In genomic region chrX:164123942-164124341, GRCm38 (mm10) we compare ENCODE assay signal across 36 mouse cellular contexts. TPM values are rescaled to one million over a fixed set of nuclear protein-coding genes. Genes with fewer than 3 reads are reported as not detected.
"Had no signal": no experiment of that assay in that cellular context is flagged by ENCODE, and none has a peak within 500 bp of the region (broad histone marks: within the 10 kb centered on the region; RNA-seq: fewer than 3 reads in every experiment).

No protein-coding gene starts in this region.

- ATAC-seq: forebrain, embryonic 13.5 days; forebrain, embryonic 14.5 days; forebrain, embryonic 15.5 days; forebrain, embryonic 16.5 days; forebrain, postnatal 0 days had no signal

- H3K27me3 ChIP-seq: embryonic facial prominence, embryonic 15.5 days; forebrain, embryonic 12.5 days; forebrain, embryonic 13.5 days; forebrain, embryonic 15.5 days had no signal

- H3K27ac ChIP-seq: embryonic facial prominence, embryonic 10.5 days; embryonic facial prominence, embryonic 12.5 days; embryonic facial prominence, embryonic 13.5 days; embryonic facial prominence, embryonic 15.5 days; forebrain, embryonic 10.5 days; forebrain, embryonic 12.5 days; forebrain, embryonic 13.5 days; forebrain, embryonic 15.5 days; gastrocnemius, adult 2 months had no signal

- H3K4me1 ChIP-seq: embryonic facial prominence, embryonic 10.5 days; embryonic facial prominence, embryonic 12.5 days; embryonic facial prominence, embryonic 13.5 days; embryonic facial prominence, embryonic 15.5 days; forebrain, embryonic 10.5 days; forebrain, embryonic 12.5 days; forebrain, embryonic 13.5 days; forebrain, embryonic 15.5 days had no signal

- H3K4me2 ChIP-seq: embryonic facial prominence, embryonic 12.5 days; embryonic facial prominence, embryonic 13.5 days; embryonic facial prominence, embryonic 15.5 days; forebrain, embryonic 12.5 days; forebrain, embryonic 13.5 days; forebrain, embryonic 15.5 days had no signal

- H3K36me3 ChIP-seq: embryonic facial prominence, embryonic 10.5 days; embryonic facial prominence, embryonic 12.5 days; embryonic facial prominence, embryonic 13.5 days; embryonic facial prominence, embryonic 15.5 days; forebrain, embryonic 10.5 days; forebrain, embryonic 12.5 days; forebrain, embryonic 15.5 days had no signal

- H3K9ac ChIP-seq: embryonic facial prominence, embryonic 12.5 days; embryonic facial prominence, embryonic 13.5 days; embryonic facial prominence, embryonic 15.5 days; forebrain, embryonic 12.5 days; forebrain, embryonic 13.5 days; forebrain, embryonic 15.5 days; forebrain, postnatal 0 days had no signal

- H3K4me3 ChIP-seq: embryonic facial prominence, embryonic 10.5 days; embryonic facial prominence, embryonic 12.5 days; embryonic facial prominence, embryonic 13.5 days; embryonic facial prominence, embryonic 15.5 days; erythroblast, embryonic 14.5 days; forebrain, embryonic 10.5 days; forebrain, embryonic 12.5 days; forebrain, embryonic 13.5 days; forebrain, embryonic 15.5 days; gastrocnemius, adult 2 months had no signal

- DNase-seq: cerebellum, adult 18-20 months; cerebellum, adult 2 months; cerebellum, adult 8-10 months; cerebellum, adult 9-10 months; cerebellum, adult 9-11 months; cerebellum, postnatal 10 days; cerebellum, postnatal 14 days; cerebellum, postnatal 25 days; cerebellum, postnatal 36 days; embryo, embryonic 11 days; forebrain, postnatal 0 days; gastrocnemius, adult 2 months; gastrocnemius, postnatal 10 days; gastrocnemius, postnatal 14 days; gastrocnemius, postnatal 25 days; gastrocnemius, postnatal 36 days; heart, adult 18-20 months had no signal

- H3K9me3 ChIP-seq: embryonic facial prominence, embryonic 10.5 days; embryonic facial prominence, embryonic 12.5 days; embryonic facial prominence, embryonic 13.5 days; embryonic facial prominence, embryonic 15.5 days; forebrain, embryonic 10.5 days; forebrain, embryonic 12.5 days; forebrain, embryonic 13.5 days; forebrain, embryonic 15.5 days had no signal

RNA-seq across cellular contexts. Expression of gene Ace2, which starts 15.2 kb away (rescaled TPM):
- total RNA-seq: common myeloid progenitor, adult 5-6 weeks; granulocyte monocyte progenitor cell, adult 5-6 weeks had no signal
- polyA plus RNA-seq: embryonic facial prominence, embryonic 11.5 days; erythroblast, embryonic 14.5 days; forebrain, embryonic 14.5 days; forebrain, embryonic 16.5 days had no signal

RNA-seq across cellular contexts. Expression of gene Cltrn, which starts 35.3 kb away (rescaled TPM):
- total RNA-seq: common myeloid progenitor, adult 5-6 weeks; forebrain, postnatal 0 days; gastrocnemius, adult 18-20 months; gastrocnemius, adult 2 months; gastrocnemius, adult 8-10 months; gastrocnemius, postnatal 10 days; gastrocnemius, postnatal 14 days; gastrocnemius, postnatal 25 days; gastrocnemius, postnatal 36 days; gastrocnemius, postnatal 4 days; granulocyte monocyte progenitor cell, adult 5-6 weeks; heart, adult 18-20 months had no signal
- polyA plus RNA-seq: cortical plate, adult 2 months; embryonic facial prominence, embryonic 11.5 days; embryonic facial prominence, embryonic 15.5 days; erythroblast, embryonic 14.5 days; forebrain, embryonic 16.5 days; gonadal fat pad, adult 2 months had no signal
